Mouse (Mus musculus): ENCODE measurements around the gene Copa. TPM values are rescaled to one million over a fixed set of nuclear protein-coding genes. Genes with fewer than 3 reads are reported as not detected.

The Copa gene
- total RNA-seq, 2 experiments from 2014 or later: 118 to 124 TPM

Other genes with a start within 250 kb of the Copa start
- gene Cd84, start 242.8 kb upstream of the Copa start, total RNA-seq (2021): 1 to 10 TPM; 2.9 to 3.1 TPM
- under 1 TPM; 0.17 to 0.32 TPM for gene Gm10521, start 186.9 kb upstream of the Copa start, total RNA-seq (2021)
- 1 to 10 TPM in 1 of 2 experiments, under 1 TPM in 1; 0.79 to 3.5 TPM for gene Slamf6, start 165.0 kb upstream of the Copa start, total RNA-seq (2021)
- gene Vangl2, start 54.1 kb upstream of the Copa start, total RNA-seq (2021): 1 to 10 TPM; 4.3 to 5.9 TPM
- gene Nhlh1, start 25.0 kb upstream of the Copa start, total RNA-seq (2021): not detected
- 10 to 100 TPM; 54.9 to 59.5 TPM for gene Ncstn, start 266 bp downstream of the Copa start, total RNA-seq (2021)
- 100 to 1,000 TPM; 122 to 124 TPM for gene Pex19, start 44.2 kb downstream of the Copa start, total RNA-seq (2021)
- gene Dcaf8, start 65.6 kb downstream of the Copa start, total RNA-seq (2021): 100 to 1,000 TPM; 117 to 122 TPM
- 10 to 100 TPM; 71.1 to 77.7 TPM for gene Pea15a, start 124.3 kb downstream of the Copa start, total RNA-seq (2021)
- gene Casq1, start 137.3 kb downstream of the Copa start, total RNA-seq (2021): 10 to 100 TPM; 10.1 to 12.9 TPM
- gene Atp1a4, start 175.9 kb downstream of the Copa start, total RNA-seq (2021): not detected
- gene Igsf8, start 179.1 kb downstream of the Copa start, total RNA-seq (2021): 10 to 100 TPM; 13.8 to 16.3 TPM
- 100 to 1,000 TPM; 448 to 458 TPM for gene Atp1a2, start 215.5 kb downstream of the Copa start, total RNA-seq (2021)
- not detected for gene Kcnj9, start 246.8 kb downstream of the Copa start, total RNA-seq (2021)

Data from heart, postnatal 14 days (tissue).